Mouse (Mus musculus) testis, adult 2 months (tissue): Measurements from ENCODE around the gene Ubac2.

ENCODE experiments used
- CTCF ChIP-seq: fragments of 200-500 bp; IDR thresholded peaks from 2 replicates; pipeline ENCODE4 v1.5.1; 2012; ENCODE audit warnings: low read depth, mild to moderate bottlenecking, inconsistent platforms, low read length, moderate library complexity; ENCODE audit not compliant: control insufficient read depth, insufficient read depth, insufficient replicate concordance
- POLR2A ChIP-seq: fragments of 200-500 bp; IDR thresholded peaks from 2 replicates; pipeline ENCODE4 v1.6.1; 2012; ENCODE audit warnings: low read depth, mild to moderate bottlenecking, inconsistent platforms, low read length, moderate library complexity; ENCODE audit not compliant: control insufficient read depth

GRCm38 (mm10) chr14:122032045-122032444 is 153.6 kb downstream of the Ubac2 start:
- TF ChIP-seq CTCF: no peak
- TF ChIP-seq POLR2A: no peak
